Mouse (Mus musculus) MEL (cell line): ENCODE data around the gene Nrxn2.

Source experiments
- CTCF ChIP-seq, 3 experiments: IDR thresholded peaks in 2 of 3; conservative IDR thresholded peaks in 1 of 3; 2 replicates each; pipeline ENCODE4 v1.5.1; 2011 to 2012; ENCODE audit warnings: low read length in 3 of 3, low read depth in 2 of 3, mild to moderate bottlenecking in 2 of 3, improper control_type of control experiment in 1 of 3, inconsistent platforms in 1 of 3, mixed read lengths in 1 of 3, moderate library complexity in 1 of 3; ENCODE audit not compliant: control insufficient read depth in 1 of 3, insufficient read depth in 1 of 3, poor library complexity in 1 of 3, severe bottlenecking in 1 of 3
- NRF1 ChIP-seq: IDR thresholded peaks from 2 replicates; pipeline ENCODE4 v1.6.1; 2014; ENCODE audit warnings: low read depth, mild to moderate bottlenecking, inconsistent platforms, low read length, improper control_type of control experiment, moderate library complexity; ENCODE audit not compliant: poor library complexity, insufficient read depth, severe bottlenecking
- TAL1 ChIP-seq: IDR thresholded peaks from 2 replicates; pipeline ENCODE4 v1.6.1; 2012; ENCODE audit warnings: mild to moderate bottlenecking, inconsistent platforms, low read length, moderate library complexity, mixed read lengths
- TCF12 ChIP-seq: IDR thresholded peaks from 2 replicates; pipeline ENCODE4 v1.6.1; 2014; ENCODE audit warnings: low read depth, mild to moderate bottlenecking, inconsistent platforms, low read length, improper control_type of control experiment, moderate library complexity

DNA sequence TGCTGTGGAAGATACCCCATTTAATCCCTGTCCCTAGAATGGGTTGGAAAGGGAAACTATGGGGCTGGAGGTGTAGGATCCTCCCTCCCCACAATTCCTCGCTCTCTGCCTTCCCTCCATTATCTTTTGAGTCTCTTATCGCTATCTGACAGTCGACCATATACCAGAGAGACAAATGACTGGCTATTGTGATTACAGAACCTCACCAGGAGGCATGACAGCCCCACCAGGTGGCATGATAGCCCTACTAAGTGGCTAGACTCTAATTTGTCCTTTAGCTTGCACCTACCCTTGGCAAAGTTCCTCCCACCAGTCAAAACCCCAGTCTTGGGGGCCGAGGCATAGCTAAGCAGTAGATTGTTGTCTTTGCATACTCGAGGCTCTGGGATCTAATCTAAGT is 30.2 kb downstream of the Nrxn2 start:
- peak; percentile 62 for TF ChIP-seq TAL1
- no peak for TF ChIP-seq NRF1
- TF ChIP-seq TCF12, result peak; percentile 94
- TF ChIP-seq CTCF (IDR thresholded peaks at IDR 0.05 in 2 of 3, conservative IDR thresholded peaks at IDR 0.05 in 1 of 3; ENCODE audit: control insufficient read depth in 1 of 3, insufficient read depth in 1 of 3, low read depth in 2 of 3, low read length in 3 of 3, poor library complexity in 1 of 3, severe bottlenecking in 1 of 3), result peak in 2 of 3 experiments; percentile 23 to 33; a peak in 3 of 6 replicates
